Mouse (Mus musculus) adrenal gland, adult 18-20 months (tissue): Measurements from ENCODE around the gene Tmem235. TPM values are rescaled to one million over a fixed set of nuclear protein-coding genes. Genes with fewer than 3 reads are reported as not detected.
"Not testable (repeated sequence)": the region's sequence is repeated elsewhere in the genome, so short reads cannot be mapped to it uniquely, and the experiment has no call there.

Experiments used
- DNase-seq, 2 experiments: peaks; one replicate each; pipeline ENCODE4 v3.0.0; 2021 to 2022; ENCODE audit warnings: low spot score in 2 of 2
- long read RNA-seq, 2 experiments: library from polyadenylated mRNA; stranded (forward); transcript quantifications; one replicate each; pipeline ENCODE4 v2.0.0; 2021
- total RNA-seq, 2 experiments: library from RNA; stranded (reverse); gene quantifications; 1 replicate in 1 of 2; 2 replicates in 1 of 2; pipeline ENCODE4 v1.2.3; 2021

Gene Tmem235
- not detected for total RNA-seq
- long read RNA-seq, experiment 1: 0 reads
- long read RNA-seq, experiment 2: 0 reads

- no peak for DNase-seq
Measured at GRCm38 (mm10) chr11:117860601-117861000, at the start of gene Tmem235. Gene Tmem235 (plus strand): TSS chr11:117860752.

- DNase-seq: no peak
Measured at GRCm38 (mm10) chr11:117813867-117814266, 46.7 kb upstream of the Tmem235 start.

DNA sequence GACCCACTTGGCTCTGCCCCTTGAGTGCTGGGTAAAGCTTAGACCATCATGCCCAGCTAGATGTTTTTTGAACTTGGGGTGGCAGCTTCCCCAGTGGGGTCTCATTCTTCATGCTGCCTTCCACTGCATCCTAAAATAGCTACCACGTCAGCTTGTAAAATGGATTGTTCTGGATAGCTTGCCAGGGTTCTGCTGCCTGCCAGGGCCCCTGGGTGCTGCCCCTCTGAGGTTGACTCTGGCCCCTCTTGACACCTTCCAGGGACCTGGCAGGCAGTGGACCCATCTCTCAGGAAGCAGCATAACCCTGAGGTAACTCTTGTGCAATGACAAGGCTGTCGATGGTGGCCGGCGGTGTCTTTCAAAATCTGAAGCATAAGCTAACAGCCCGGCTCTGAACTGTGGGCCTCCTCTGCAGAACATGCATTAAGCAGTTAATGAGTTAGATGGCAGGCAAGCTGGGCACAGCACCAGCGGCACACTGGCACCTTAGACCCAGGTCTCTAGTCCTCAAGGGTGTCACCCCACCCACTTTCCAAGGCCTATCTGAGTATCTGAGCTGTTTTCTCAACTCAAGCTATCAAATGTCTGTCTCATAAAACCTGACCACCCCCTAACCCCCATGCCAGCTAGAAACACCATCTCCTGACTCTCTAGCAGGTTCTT is 45.7 kb upstream of the Tmem235 start:
- DNase-seq: no peak

GRCm38 (mm10) chr11:117815850-117816249 is 44.7 kb upstream of the Tmem235 start:
- not testable (repeated sequence) for DNase-seq

DNA sequence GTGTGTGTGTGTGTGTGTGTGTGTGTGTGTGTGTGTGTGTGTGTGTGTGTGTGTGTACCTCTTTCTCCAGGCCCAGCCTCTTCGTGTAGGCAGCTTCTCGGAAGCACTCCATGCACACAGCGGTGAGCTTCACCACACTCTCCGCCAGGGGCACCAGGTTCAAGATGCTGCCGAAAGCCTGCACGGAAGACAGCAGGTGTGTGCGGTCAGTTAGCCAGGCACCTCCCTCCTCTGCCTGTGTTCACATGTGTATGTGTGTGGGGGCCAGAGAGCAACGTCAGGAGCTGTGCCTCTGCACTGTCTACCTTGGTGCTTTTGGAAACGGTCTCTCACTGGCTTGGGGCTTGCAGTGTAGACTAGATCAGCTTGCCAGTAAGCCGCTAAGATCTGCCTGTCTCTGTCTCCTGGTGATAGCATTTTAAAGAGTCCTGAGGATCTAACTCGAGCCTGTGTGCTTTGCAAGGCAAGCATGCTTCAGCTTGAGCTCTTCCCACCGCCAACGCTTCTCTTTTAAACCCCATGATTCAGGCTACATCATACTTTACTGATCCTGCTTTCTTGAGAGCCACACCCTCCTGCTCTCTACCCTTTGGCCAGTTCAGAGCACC is 44.1 kb upstream of the Tmem235 start:
- DNase-seq: no peak

DNA sequence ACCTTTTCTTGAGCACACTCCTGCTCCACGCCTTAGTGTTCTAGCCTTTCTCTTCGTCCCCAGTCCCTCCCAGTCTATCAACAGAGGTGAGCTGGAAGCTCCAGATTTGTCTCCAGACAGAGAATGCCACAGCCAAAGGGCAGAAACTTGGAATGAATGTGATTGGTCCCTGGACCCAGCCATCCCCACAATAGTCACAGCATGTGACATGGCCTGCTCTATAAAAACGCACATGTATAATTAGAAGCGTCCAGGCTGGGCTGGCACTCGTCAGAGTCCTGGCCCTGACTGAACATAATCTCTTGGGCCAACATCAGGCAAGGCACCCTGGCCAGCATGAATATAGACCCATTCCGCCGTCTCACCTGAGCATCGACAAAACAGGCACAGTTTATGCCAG is 41.5 kb upstream of the Tmem235 start:
- DNase-seq: no peak

DNA sequence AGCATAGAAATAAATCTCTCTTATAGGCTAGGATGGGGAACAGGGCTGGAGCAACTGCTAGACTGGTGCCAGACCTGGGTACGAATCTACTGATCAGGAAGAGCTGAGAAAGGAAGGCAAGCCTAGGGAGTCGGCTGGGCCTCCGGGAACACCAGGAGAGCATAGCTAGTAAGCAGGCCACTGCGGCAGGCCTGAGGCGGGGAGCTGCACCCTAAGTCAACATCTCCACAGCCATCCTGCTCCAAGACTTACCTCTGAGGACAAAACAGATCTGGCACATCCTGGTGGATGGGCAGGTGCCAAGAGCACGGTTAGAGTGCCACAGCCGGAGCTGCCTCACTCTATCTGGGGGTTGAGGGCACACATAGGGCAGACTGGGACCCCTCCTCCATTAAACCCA is 40.4 kb upstream of the Tmem235 start:
- DNase-seq: no peak

GRCm38 (mm10) chr11:117821868-117822267 is 38.7 kb upstream of the Tmem235 start:
- DNase-seq: no peak

DNA sequence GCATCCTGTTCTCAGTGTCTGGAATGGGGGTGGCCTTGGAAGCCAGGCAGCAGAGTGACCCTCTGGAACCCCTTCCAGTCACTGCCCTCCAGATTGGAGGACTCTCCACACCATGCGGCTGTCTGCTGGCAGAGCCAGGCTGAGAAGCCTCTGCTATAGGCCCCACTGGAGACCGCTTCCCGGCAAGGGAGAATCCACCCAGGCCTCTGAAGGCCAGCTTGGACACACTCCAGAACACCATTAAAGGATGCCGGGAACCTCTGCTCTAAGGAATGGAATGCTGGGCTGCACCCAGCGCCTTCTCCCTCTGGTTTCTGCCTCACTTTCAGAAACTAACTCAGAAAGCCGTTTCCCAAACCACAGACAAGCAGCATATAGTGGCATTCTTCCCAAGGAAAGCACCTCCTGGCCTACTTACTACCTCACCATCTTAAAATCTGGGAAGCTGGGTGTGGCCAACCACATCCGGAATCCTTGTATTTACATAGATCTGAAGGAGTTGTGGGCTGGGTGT is 37.8 kb upstream of the Tmem235 start:
- DNase-seq: no peak

DNA sequence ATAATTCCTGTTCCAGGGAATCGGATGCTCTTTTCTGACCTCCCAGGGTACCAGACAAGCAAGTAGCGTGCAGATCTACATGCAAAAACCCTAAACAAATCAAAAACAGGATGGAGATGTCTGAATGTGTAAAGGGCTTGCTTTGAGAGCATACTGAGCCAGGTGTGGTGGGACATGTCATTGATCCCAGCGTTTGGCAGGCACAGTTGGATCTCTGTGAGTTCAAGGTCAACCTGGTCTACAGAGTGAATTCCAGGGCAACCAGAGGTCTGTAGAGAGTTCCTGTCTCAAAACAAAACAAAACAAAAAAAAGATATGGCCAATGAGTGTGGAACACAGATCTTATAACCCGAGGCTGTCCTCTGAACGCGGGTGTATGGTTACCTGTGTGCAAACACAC is 37.1 kb upstream of the Tmem235 start:
- DNase-seq: no peak

- DNase-seq: peak; percentile 77 to 78
Measured at GRCm38 (mm10) chr11:117824060-117824969, 36.2 kb upstream of the Tmem235 start.

GRCm38 (mm10) chr11:117825333-117826101 is 35.0 kb upstream of the Tmem235 start, which contains the start of the genes Afmid and Tk1:
Gene Afmid (plus strand): TSS chr11:117825924.
Gene Tk1 (minus strand): TSS chr11:117826092.
- DNase-seq: peak; percentile 44 to 50

GRCm38 (mm10) chr11:117826164-117826563 is 34.4 kb upstream of the Tmem235 start:
- no peak for DNase-seq

DNA sequence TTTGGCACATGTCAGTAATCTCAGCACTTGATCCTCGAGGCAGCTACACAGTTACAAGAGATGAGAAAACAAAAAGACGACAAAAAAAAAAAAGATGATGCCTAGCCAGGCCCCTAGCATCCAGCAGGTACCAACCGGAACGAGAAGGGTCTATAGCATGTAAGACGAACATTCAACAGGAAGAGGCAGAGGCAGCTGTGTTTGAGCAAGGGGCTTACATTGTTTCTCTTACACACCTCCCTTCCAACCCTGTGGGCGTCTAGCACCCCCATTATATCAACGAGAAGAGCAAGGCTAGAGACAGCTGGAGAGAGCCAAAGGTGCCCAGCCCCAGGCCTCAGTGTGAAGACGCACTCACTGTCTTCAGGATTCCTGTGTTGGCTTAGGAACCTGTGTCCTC is 33.6 kb upstream of the Tmem235 start:
- DNase-seq: no peak

DNA sequence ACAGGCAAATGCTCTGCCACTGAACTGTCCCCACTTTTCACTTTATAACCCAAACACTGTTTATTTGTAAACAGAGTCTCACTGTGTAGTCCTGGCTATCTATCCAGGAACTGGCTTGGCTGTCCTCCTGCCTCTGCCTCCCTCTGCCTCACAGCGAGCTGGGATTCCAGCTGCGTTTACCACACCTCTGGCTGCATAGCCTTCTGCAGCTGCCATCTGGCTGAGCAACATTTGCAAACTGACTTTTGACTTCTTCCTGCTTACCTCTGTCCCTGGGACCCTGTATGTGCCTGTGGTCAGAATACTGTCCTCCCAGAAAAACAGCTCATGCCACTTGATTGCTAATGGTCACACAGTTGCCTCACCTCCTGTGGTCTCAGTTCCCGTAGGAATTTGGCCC is 33.2 kb upstream of the Tmem235 start:
- no peak for DNase-seq

DNA sequence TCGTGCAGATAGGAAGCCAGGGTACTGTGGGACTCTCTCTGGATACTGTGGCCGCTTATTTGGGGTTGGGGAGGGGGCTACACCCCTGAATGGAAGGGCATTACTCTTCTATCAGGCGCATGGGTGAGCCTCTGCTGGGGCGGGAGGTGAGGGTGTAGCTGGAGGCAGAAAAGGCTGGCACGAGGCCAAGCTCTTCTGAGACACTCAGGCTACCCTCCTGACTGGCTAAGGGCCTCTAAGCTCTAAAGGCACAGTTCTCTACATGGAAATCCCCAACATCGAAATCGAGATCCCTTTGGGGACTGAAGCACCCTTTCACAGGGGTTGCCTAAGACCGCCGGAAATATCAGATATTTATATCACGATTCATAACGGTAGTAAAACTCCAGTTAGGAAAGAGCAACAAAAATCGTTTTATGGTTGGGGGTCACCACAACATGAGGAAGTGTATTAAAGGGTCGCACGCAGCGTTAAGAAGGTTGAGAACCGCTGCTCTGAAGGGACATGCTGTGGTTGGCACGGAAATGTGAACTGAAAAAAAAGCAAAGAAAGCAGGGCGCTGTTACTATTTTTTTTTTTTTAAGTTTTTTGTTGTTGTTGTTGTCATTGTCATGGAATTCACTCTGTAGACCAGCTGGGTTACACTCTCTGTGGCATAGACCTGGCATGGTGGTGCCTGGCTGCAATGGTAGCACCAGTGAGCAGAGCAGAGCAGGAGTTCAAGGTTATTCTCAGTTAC is 32.2 kb upstream of the Tmem235 start:
- DNase-seq: no peak

- DNase-seq: no peak
Measured at GRCm38 (mm10) chr11:117828888-117829604, 31.5 kb upstream of the Tmem235 start.

- no peak for DNase-seq
Measured at GRCm38 (mm10) chr11:117829671-117830215, 30.8 kb upstream of the Tmem235 start.

GRCm38 (mm10) chr11:117830401-117830800 is 30.2 kb upstream of the Tmem235 start:
- no peak for DNase-seq
